Mouse (Mus musculus) mesoderm, embryonic 11.5 days (tissue): ENCODE results near the gene Ift52.

ENCODE experiments used
- DNase-seq: peaks from one replicate; pipeline ENCODE4 v3.0.0-alpha.2; 2012; ENCODE audit warnings: low read depth, low spot score

Ift52 gene

DNA sequence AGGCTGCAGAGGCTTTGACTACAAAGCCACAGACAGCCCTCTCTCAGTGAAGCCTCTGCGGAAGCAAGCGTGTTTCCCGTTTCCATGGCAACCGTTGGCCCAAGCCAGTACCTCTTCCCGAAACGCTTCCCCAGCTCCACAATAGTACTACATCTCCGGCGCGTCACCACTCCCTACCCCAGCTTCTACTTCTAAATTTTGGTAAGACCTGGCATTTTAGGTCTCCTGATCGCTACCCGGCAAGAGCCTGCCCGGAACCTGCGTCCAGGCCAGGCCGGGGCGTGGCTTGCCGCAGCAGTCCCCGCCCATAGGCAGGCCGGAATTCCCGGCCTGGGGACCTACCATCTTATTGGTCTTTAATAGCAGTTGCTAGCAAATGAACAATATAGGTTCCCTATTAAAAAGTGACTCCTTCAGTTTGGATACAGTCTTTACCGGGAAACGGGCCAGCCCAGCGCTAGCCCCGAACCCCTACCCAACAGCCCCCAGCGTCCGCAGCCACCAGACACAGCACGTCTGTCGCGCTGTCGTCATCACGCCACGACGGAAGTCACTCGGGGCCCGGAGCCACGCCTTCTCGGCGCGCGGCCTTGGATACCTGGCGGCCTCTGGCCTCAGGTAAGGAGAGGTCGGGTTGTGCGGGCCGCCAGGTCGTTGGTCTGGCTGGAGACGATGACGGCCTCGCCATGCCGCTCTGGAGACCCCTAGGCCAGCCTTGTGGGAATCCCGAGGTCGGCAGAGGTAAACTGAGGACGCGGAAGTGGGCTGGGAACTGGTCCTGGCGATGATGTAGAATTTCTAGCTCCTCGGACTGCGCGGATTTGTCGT lies at the start of gene Ift52:
Gene Ift52 (plus strand): TSS at position 439 of the 828 bp plus-strand sequence.
- DNase-seq: peak; percentile 88

- DNase-seq: peak; percentile 72
These were observed 48.8 kb upstream of the Ift52 start for GRCm38 (mm10) chr2:162968357-162968756.

- no peak for DNase-seq
These were observed 48.1 kb upstream of the Ift52 start for GRCm38 (mm10) chr2:162969101-162969500.

DNA sequence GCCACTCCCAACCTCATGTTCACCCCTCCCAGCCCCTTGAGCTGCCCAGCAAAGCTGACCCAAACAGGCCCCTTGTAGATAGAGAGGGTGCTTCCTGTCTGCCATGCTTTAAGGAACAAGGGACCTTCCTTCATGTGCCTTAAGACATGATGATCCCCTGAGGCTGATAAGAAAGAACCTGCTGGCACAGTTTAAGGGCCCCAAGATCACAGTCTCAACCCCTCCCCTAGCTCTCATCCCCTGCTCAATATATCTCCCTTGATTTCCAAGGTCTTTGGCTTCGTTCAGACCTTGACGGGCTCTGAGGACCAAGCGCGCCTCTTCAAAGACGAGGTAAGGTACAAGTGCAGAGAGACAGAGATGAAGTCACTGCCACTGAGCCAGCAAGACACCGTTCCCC lies 46.3 kb upstream of the Ift52 start:
- no peak for DNase-seq

DNA sequence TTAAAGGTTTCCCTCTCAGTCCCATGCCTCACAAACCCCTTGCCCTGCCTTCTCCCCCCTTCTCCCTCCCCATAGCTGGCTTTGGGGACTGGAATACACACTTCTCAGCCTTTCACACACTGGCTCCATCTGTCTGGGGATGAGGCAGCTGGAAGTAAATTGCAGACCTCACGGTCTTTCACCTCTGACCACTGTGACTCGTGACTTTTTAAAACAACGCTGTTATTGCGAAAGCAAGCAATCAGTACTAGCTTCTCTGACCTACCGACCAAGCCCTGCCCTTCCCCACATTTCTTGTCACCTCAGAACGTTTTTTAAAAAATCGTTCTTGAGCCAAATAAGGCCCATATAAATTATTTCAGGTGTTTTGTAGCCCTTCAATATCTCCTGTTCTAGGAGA lies 44.4 kb upstream of the Ift52 start:
- peak; percentile 47 for DNase-seq

DNA sequence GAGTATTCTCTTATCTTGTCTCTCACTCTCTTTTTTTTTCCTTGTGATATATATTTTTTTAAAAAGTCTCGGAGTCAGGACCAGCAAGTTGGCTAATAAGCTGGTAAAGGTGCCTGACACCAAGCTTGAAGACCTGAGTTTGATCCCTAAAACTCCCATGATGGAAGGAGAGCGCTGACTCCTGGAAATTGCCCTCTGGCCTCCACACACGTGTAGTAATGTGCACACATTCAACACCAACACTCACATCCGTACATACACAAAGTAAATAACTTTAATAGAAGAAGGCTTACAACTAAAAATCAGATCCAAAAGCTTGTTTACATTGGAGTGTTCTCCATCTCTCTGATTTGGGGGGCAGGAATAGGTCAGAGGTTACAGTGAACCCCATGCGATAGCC lies 43.9 kb upstream of the Ift52 start:
- no peak for DNase-seq

- DNase-seq: peak; percentile 30
These were observed 43.5 kb upstream of the Ift52 start for GRCm38 (mm10) chr2:162973637-162974036.

GRCm38 (mm10) chr2:162975157-162975775 lies 41.9 kb upstream of the Ift52 start:
- no peak for DNase-seq

GRCm38 (mm10) chr2:162976001-162976400 lies 41.2 kb upstream of the Ift52 start:
- DNase-seq: no peak

GRCm38 (mm10) chr2:162984381-162984780 lies 32.8 kb upstream of the Ift52 start:
- DNase-seq: no peak

DNA sequence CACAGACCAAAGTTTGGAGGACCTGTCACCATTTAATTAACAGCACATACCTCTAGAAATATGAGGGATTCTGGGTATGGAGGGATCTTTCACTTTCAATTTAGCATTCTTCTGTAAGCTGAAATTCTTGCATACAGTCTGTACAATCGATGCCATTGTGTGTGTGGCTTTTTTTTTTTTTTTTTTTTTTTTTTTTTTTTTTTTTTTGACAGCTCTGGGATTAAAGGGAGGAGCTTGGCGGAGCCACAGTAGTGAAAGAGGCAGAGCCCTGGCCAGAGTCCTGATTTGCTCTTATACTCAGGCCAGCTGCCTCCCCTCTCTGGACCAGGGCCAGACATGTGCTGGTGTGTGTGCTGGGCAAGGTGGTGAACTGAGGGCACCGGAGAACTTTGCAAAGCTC lies 31.2 kb upstream of the Ift52 start:
- DNase-seq: no peak

GRCm38 (mm10) chr2:162986764-162987163 lies 30.4 kb upstream of the Ift52 start:
- DNase-seq: no peak

DNA sequence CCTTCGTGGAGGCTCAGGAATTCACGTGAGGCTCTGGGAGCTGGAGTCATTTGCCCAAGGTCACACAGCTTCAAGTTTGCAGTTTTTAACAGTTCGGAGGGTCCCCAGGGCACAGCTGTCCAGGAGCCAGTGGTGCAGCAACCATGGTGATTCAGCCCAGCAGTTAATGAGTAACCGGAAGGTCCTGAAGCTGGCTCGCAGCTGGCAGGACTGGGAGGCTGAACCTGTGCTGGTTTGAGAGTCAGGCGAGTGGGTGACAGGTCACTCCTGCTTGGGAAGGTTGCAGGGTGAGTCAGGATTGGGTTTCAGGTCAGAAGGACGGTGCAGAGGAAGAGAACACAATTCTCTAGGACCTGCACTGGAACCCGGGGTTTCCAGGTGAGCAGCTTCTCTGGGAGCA lies 29.9 kb upstream of the Ift52 start, which contains the start of gene Sgk2:
Gene Sgk2 (plus strand): TSS at position 113 of the 400 bp plus-strand sequence.
- DNase-seq: no peak

DNA sequence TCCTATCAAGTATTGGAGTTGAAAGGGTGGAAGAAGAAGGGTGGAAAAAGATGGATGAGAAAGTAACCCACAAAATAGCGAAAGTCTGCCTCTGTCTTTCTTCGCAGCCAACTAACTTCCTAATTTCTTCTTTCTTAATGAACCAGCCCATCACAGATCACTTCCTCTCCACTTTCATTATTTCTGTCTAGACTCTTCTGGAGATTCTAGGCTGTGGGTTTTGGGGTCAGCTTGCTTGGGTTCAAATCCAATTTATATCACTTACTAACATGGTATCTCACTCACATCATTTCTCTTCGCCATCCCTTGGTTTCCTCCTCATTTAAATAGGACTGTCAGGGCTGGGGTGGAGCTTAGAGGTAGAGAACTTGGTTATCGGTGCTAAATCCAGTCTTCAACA lies 28.9 kb upstream of the Ift52 start:
- no peak for DNase-seq

GRCm38 (mm10) chr2:162991394-162992083 lies 25.6 kb upstream of the Ift52 start:
- DNase-seq: no peak

GRCm38 (mm10) chr2:162992084-162992437 lies 25.1 kb upstream of the Ift52 start:
- DNase-seq: no peak

DNA sequence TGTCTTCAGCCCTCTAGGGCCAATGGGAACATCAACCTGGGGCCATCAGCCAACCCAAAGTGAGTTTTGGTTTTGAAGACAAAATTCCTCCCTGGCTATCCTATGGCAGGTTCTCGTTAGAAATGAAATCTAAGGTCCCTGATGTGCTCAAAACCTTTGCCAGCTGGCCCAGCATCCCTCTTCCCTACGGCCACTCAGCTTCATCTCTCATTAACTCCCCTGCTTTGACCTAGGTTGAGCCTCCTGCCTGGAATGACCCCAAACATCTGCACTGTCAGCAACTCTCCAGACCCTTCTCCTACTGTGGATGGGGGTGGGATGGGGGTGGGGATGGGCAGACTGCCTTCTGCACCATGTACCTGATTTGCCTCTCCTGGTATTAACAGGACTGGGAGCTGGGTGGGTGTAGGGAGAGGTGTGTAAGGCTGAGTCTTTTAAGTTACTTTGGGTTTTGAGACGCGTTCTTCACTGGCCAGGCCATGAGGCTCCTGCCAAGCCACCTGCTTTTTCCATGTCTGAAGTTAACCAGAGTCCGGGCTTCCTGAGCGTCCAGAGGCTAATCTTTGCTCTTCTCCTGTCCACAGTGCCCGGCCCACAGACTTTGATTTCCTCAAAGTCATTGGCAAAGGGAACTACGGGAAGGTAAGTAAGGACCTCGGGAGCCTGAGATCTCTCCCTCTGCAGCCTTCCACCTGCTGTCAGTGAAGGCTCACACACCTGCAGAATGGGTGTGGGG lies 23.1 kb upstream of the Ift52 start:
- no peak for DNase-seq

DNA sequence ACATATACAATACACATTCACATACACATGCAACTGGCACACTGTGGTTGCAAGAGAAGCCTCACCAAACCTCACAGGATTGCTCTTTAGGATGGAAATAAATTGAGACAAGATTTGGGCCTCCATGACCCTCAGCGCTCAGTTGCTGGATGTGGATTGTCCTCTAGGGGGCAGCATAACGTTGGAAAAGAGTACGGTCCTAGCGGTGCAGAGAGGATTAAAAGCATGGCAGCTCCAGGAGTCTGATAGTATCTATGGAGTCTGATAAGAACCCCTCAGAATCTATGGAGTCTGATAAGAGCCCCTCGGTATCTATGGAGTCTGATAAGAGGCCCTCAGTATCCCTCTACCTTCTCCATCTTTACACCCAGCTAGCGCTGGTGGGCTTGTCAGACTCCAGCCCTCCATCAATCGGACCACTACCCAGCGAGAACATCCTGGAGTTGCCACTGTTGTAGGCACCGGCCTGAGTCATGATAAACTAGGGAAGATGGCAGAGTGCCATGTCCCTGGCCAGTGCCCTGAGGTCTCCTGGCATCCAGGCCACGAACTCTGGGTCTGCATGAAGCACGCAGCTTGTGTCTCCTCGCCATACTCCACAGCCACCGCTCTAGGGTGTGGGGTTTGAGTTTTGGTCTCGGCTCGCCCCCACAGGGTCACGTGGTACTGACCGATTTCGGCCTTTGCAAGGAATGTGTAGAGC lies 18.5 kb upstream of the Ift52 start:
- DNase-seq: peak; percentile 82

- peak; percentile 59 for DNase-seq
These were observed 17.4 kb upstream of the Ift52 start for GRCm38 (mm10) chr2:162999744-163000143.

GRCm38 (mm10) chr2:163001071-163001470 lies 16.1 kb upstream of the Ift52 start:
- DNase-seq: no peak

- DNase-seq: no peak
These were observed 9.9 kb upstream of the Ift52 start for GRCm38 (mm10) chr2:163007299-163007698.
